Mouse (Mus musculus): ENCODE data around the gene Akt1.

- TF ChIP-seq GATA1 (IDR thresholded peaks at IDR 0.05; ENCODE audit: borderline replicate concordance, low read length) (no peak), CTCF (IDR thresholded peaks at IDR 0.05; ENCODE audit: low read depth, low read length) (no peak), TAL1 (conservative IDR thresholded peaks at IDR 0.05; ENCODE audit: low read depth, low read length) (no peak; the same call in 1 of the 2 replicates), POLR2AphosphoS5 (IDR thresholded peaks at IDR 0.05; ENCODE audit: insufficient replicate concordance, low read depth, low read length) (no peak), GATA2 (IDR thresholded peaks at IDR 0.05; ENCODE audit: borderline replicate concordance, low read depth, low read length) (no peak)
Measured at GRCm38 (mm10) chr12:112644180-112644854, 30.4 kb downstream of the Akt1 start, which contains the start of gene Siva1.

Measured in G1E (cell line).